Mouse (Mus musculus) liver, postnatal 0 days (tissue): Measurements from ENCODE around the gene Kcne1. TPM values are rescaled to one million over a fixed set of nuclear protein-coding genes. Genes with fewer than 3 reads are reported as not detected.

Source experiments
- ATAC-seq: fragments of 200-750 bp; cut with Nextera tagmentation; 2 replicates; pipeline ENCODE4 v1.8.0; 2017; ENCODE audit warnings: mild to moderate bottlenecking, moderate library complexity
- DNase-seq: peaks from one replicate; pipeline ENCODE4 v3.0.0-alpha.2; 2016
- H3K27ac ChIP-seq: fragments of 300-500 bp; sonication (generic); 2 replicates; pipeline ENCODE4 v1.5.1; 2014; ENCODE audit warnings: antibody characterized with exemption, moderate library complexity, mild to moderate bottlenecking, low read depth
- H3K27me3 ChIP-seq: fragments of 300-500 bp; sonication (generic); 2 replicates; pipeline ENCODE4 v1.6.1; 2014; ENCODE audit warnings: low read length, control low read depth, mixed read lengths; ENCODE audit not compliant: insufficient read depth
- H3K36me3 ChIP-seq: fragments of 300-500 bp; sonication (generic); replicated peaks from 2 replicates; pipeline ENCODE4 v1.6.1; 2014; ENCODE audit warnings: mild to moderate bottlenecking, control low read depth, low read length, moderate library complexity, mixed read lengths; ENCODE audit not compliant: insufficient read depth
- H3K4me1 ChIP-seq: fragments of 300-500 bp; sonication (generic); 2 replicates; pipeline ENCODE4 v1.6.1; 2014; ENCODE audit warnings: antibody characterized with exemption, mild to moderate bottlenecking, control low read depth; ENCODE audit not compliant: insufficient read depth
- H3K4me2 ChIP-seq: fragments of 300-500 bp; sonication (generic); 2 replicates; pipeline ENCODE4 v1.6.1; 2014; ENCODE audit warnings: low read depth, mild to moderate bottlenecking, low read length, moderate library complexity, mixed read lengths
- H3K4me3 ChIP-seq: fragments of 300-500 bp; sonication (generic); 2 replicates; pipeline ENCODE4 v1.5.1; 2014; ENCODE audit warnings: low read depth, low read length
- H3K9ac ChIP-seq: fragments of 300-500 bp; sonication (generic); replicated peaks from 2 replicates; pipeline ENCODE4 v1.6.1; 2014; ENCODE audit warnings: mild to moderate bottlenecking, moderate library complexity
- H3K9me3 ChIP-seq: fragments of 300-500 bp; sonication (generic); 2 replicates; pipeline ENCODE4 v1.6.1; 2016; ENCODE audit warnings: mild to moderate bottlenecking, control low read depth, low read length, mixed read lengths
- CTCF ChIP-seq: sonication (generic); IDR thresholded peaks from 2 replicates; pipeline ENCODE4 v1.5.1; 2016; ENCODE audit warnings: antibody characterized with exemption, low read depth
- EP300 ChIP-seq: IDR thresholded peaks from 2 replicates; pipeline ENCODE4 v1.6.1; 2016; ENCODE audit warnings: antibody characterized with exemption, low read depth, mild to moderate bottlenecking
- WGBS: fragments of 180-500 bp; shearing (Covaris S2); extraction: QIAGEN DNeasy Blood & Tissue Kit; methylation state at CpG from one replicate; pipeline ENCODE4 v1.1.7; 2014; ENCODE audit not compliant: insufficient replicate concordance; 5-methylcytosine and 5-hydroxymethylcytosine counted together
- polyA plus RNA-seq: library from polyadenylated mRNA; unstranded; fragments of >200 nt; fragmentation: Nextera tagmentation; extraction: Ambion mirVana; gene quantifications from 2 replicates; pipeline ENCODE4 v1.2.1, GENCODE M21; 2015

Gene Kcne1
- polyA plus RNA-seq, 1 experiment from 2014 or later: not detected

- Histone ChIP-seq H3K36me3 (no peaks in the 10 kb centered on the region), H3K27me3 (no peaks in the 10 kb centered on the region), H3K9me3 (no peaks in the 10 kb centered on the region), H3K4me3 (no peak overlapping the region), H3K9ac (no peak overlapping the region), H3K4me2 (no peak overlapping the region), H3K4me1 (peaks cover 3% of the 10 kb centered on the region), H3K27ac (no peak overlapping the region)
- ATAC-seq (peak; percentile 59), DNase-seq (peak; percentile 76)
- TF ChIP-seq EP300: no peak
- TF ChIP-seq CTCF: peak; percentile 93
- WGBS: 8% methylated on average over 9 of the region's 9 CpGs
Measured at GRCm38 (mm10) chr16:92336280-92336679, 23.0 kb downstream of the Kcne1 start.

GRCm38 (mm10) chr16:92334600-92334999 lies 24.7 kb downstream of the Kcne1 start:
- H3K9me3 ChIP-seq: no peaks in the 10 kb centered on the region
- no peak for ATAC-seq
- peak; percentile 19; the same call in 1 of the 2 replicates for TF ChIP-seq CTCF
- no peak for TF ChIP-seq EP300
- WGBS: 56% methylated on average over 9 of the region's 9 CpGs
- no peak overlapping the region for H3K4me2 ChIP-seq
- no peak overlapping the region for H3K9ac ChIP-seq
- no peaks in the 10 kb centered on the region for H3K36me3 ChIP-seq
- H3K27me3 ChIP-seq: no peaks in the 10 kb centered on the region
- no peak overlapping the region for H3K27ac ChIP-seq
- no peak overlapping the region for H3K4me3 ChIP-seq
- H3K4me1 ChIP-seq: no peaks in the 10 kb centered on the region
- no peak for DNase-seq

- Histone ChIP-seq H3K4me1 (no peaks in the 10 kb centered on the region), H3K27ac (0 out of 2 replicates have a peak overlapping the region, but pooled peaks have one; percentile 11), H3K9ac (no peak overlapping the region), H3K36me3 (no peaks in the 10 kb centered on the region), H3K9me3 (no peaks in the 10 kb centered on the region), H3K4me3 (no peak overlapping the region), H3K4me2 (no peak overlapping the region), H3K27me3 (no peaks in the 10 kb centered on the region)
- 0 out of 2 replicates have a peak, but pooled peaks have one; percentile 12 for ATAC-seq
- TF ChIP-seq CTCF (no peak), EP300 (no peak)
- WGBS: 59% methylated on average over 5 of the region's 5 CpGs
- no peak for DNase-seq
Measured at GRCm38 (mm10) chr16:92330966-92331365, 28.3 kb downstream of the Kcne1 start.

GRCm38 (mm10) chr16:92327911-92328310 lies 31.4 kb downstream of the Kcne1 start:
- H3K4me1 ChIP-seq: no peaks in the 10 kb centered on the region
- H3K9me3 ChIP-seq: no peaks in the 10 kb centered on the region
- DNase-seq: no peak
- H3K9ac ChIP-seq: no peak overlapping the region
- H3K36me3 ChIP-seq: no peaks in the 10 kb centered on the region
- ATAC-seq: no peak
- H3K27me3 ChIP-seq: no peaks in the 10 kb centered on the region
- no peak overlapping the region for H3K4me2 ChIP-seq
- H3K4me3 ChIP-seq: no peak overlapping the region
- TF ChIP-seq EP300: no peak
- no peak for TF ChIP-seq CTCF
- H3K27ac ChIP-seq: no peak overlapping the region
- WGBS: 82% methylated on average over 10 of the region's 10 CpGs

GRCm38 (mm10) chr16:92325062-92325406 lies 34.2 kb downstream of the Kcne1 start:
- Histone ChIP-seq H3K9ac (no peak overlapping the region), H3K4me1 (no peaks in the 10 kb centered on the region), H3K27ac (no peak overlapping the region), H3K27me3 (no peaks in the 10 kb centered on the region), H3K4me2 (no peak overlapping the region), H3K9me3 (no peaks in the 10 kb centered on the region), H3K36me3 (no peaks in the 10 kb centered on the region), H3K4me3 (no peak overlapping the region)
- no peak for ATAC-seq
- 57% methylated on average over 1 of the region's 1 CpGs for WGBS
- no peak for DNase-seq
- TF ChIP-seq EP300 (no peak), CTCF (no peak)

GRCm38 (mm10) chr16:92324309-92325061 lies 34.8 kb downstream of the Kcne1 start:
- 51% methylated on average over 7 of the region's 7 CpGs for WGBS
- no peaks in the 10 kb centered on the region for H3K36me3 ChIP-seq
- ATAC-seq (peak; percentile 76), DNase-seq (no peak)
- H3K4me3 ChIP-seq: no peak overlapping the region
- H3K4me2 ChIP-seq: no peak overlapping the region
- H3K27me3 ChIP-seq: no peaks in the 10 kb centered on the region
- no peak overlapping the region for H3K9ac ChIP-seq
- TF ChIP-seq CTCF: no peak
- TF ChIP-seq EP300: no peak
- no peaks in the 10 kb centered on the region for H3K9me3 ChIP-seq
- no peak overlapping the region for H3K27ac ChIP-seq
- H3K4me1 ChIP-seq: no peaks in the 10 kb centered on the region
